Mouse (Mus musculus): ENCODE measurements at regions not wholly inside any gene's neighbourhood (a gene's known extent, or its start where the extent isn't known, plus 50 kb on each side); places are given as distances from the start of the nearest gene placed in this dataset.
"Not testable (repeated sequence)": the region's sequence is repeated elsewhere in the genome, so short reads cannot be mapped to it uniquely, and the experiment has no call there.

DNA sequence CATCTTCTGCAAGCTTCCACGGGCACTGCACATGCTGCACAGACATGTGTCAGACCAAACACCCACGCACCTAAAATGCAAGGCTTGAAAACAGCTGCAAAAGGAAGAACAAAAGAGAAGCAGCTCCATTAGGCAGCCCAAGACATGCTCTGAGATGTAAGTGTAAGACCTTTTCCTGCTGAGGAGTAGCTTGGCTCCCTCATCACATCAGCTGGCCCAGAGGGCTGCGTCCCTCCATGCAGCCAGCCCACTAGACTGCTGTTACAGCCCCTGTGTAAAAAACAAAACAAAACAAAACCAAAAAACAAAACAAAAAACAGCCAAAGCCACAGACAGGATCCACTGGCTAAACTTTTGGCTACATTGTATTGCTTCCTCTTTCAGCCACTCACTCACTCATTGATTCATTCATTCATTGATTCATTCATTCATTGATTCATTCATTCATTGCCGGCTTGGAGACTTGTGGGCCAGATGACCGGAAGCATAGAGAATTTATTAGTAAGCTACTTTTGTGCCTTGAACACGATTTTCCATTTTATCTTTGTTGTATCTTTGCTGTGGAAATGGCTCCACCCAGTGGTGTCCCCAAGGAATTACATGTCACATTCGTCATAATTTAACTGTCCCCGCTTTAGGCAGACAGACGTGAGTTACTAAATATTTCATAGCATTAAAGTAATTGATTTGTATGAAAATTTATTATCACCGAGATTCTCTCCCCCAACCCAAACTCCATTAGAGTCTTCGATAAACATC is 133.7 kb upstream of the Dapk1 start:
- peak in 1 of 2 experiments; percentile 15 for DNase-seq (ENCODE audit: low read depth in 2 of 2, low spot score in 2 of 2)

DNA sequence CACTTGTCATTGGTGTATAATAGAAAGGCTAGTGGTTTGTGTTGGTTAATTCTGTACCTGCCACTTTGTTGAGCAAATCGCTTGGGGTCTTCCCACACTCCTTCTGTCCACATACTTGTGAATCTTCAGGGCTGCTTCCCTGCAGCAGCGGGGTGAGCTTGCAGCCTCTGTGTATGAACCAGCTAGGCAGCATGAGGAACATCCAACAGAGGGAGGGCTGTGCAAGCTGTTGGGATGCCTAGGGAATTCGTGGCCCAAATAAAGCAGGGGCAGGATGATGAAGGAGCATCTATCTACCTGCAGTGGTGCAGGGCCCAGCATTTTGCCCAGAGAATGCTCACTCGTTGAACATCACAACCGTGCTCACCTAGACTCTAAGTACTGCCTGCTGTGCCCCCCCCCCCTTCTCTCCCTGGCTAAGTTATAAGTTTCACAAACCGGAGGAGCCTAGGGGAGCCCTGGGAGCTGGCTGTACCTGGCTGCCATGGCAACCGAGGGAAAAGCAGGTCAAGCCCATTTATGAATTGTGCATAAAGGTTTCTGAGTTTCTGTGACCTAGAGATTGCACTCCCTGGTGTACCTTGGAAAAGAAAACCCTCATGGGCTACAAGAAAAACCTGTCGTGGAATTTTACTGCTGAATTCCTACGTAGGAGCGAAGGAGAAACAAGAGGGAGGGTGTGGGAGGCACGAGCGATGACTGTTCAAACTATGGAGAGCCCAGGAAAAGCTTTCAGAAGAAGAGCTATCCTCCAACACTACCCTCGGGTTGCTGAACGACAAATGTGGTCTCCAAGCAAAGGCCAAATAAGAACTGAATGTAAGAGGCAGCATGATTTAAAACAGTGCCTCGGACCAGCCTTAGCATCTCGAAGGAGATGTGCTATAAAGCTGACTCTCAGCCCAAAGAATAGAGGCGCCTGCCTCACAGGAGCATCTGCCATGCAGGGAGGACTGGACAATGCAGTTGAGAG is 131.0 kb upstream of the Dapk1 start:
- no peak for DNase-seq (ENCODE audit: low read depth in 2 of 2, low spot score in 2 of 2)

DNA sequence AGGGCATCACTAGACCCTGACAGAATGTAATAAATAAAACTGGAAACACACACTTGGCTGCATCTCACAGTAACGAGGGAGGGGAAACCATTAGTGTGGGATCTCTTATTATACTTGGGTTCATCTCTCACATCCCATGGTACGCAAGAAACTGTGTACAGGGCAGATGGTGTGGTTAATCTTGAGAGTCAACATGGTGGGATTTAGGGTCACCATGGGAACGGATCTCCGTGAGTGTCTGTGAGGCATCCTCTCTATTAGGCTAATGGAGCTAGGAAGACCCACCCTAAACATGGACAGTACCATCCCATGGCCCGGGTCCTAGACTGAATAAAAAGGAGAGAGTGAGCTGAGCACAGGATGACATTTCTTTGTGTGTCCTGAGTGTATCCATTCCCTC is 130.1 kb upstream of the Dapk1 start:
- DNase-seq (ENCODE audit: low read depth in 2 of 2, low spot score in 2 of 2), result no peak

DNA sequence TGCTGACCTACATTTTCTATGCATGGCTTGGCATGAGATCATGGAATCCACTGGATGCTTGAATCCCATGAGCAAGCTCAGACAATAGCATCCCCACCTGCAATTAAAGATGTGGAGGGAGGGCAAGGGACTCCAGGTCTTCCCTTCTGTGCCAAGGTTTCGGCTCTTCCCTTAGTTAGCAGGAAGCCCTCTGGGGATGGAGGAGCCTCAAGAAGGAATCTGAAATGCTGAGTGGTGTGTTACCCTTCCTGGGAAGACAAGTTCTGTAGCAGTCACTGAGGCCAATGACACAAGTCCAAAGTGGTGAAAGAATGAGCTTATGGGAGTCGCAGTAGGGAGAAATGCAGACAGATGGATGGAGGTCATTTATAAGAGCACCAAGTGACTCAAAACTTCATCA is 125.4 kb upstream of the Dapk1 start:
- no peak for DNase-seq (ENCODE audit: low read depth in 2 of 2, low spot score in 2 of 2)

DNA sequence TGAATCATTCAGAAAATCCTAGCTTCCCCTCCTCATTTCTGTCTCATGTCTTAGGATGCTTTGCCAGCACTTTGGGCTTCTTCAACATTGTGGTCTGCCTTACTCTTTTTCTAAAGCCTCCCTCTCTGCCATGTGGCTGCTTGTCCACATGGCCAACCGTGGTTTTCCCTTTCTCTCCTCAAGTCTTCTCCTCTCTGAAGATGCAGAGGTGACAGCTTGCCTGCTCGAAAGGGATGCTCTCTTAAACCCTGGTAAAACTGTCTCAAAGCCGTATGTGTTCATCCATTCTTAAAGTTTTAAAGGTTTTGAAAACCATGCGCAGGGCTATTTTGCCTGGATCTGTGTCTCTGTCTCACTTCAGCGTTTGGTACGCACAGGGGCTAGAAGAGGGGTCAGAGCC is 123.4 kb upstream of the Dapk1 start:
- DNase-seq (ENCODE audit: low read depth in 2 of 2, low spot score in 2 of 2), result no peak

DNA sequence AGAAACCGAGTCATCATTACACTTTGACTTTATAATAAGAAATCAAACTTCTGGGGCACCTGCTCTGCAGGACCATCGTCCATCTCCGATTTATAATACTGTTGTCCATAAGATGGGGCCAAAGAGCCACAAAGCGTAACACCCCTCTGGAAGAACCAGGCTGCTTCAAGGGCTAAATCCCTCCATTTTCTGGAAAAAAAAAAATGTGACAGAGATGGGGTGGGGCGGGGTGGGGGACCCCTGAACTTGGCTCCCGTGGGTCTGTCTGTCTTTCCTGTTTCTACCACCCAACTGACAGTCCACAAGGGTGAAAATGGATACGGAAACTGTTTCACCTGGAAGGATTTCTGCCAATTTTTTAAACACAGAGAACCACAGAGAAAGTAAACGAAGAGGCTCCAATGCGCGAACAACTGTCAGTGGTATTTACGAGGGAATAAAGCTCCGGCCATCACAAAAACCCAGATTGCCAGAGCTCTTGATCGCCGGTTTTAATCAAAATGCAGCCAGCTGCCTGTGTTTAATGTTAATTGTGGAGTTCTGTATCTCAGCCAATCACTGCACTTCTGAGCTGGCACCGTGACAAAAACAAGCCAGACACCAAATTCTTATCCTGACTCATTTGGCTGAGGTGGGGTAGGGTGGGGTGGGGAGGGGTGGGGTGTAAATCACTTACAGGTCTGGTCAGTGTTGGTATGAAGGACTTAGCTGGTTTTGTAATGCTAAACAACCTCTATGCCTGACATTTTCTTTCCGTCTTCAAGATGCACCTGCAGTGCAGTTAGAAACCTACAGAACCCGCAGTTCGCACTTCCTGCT is 122.5 kb upstream of the Dapk1 start:
- DNase-seq (ENCODE audit: low read depth in 2 of 2, low spot score in 2 of 2), result no peak

DNA sequence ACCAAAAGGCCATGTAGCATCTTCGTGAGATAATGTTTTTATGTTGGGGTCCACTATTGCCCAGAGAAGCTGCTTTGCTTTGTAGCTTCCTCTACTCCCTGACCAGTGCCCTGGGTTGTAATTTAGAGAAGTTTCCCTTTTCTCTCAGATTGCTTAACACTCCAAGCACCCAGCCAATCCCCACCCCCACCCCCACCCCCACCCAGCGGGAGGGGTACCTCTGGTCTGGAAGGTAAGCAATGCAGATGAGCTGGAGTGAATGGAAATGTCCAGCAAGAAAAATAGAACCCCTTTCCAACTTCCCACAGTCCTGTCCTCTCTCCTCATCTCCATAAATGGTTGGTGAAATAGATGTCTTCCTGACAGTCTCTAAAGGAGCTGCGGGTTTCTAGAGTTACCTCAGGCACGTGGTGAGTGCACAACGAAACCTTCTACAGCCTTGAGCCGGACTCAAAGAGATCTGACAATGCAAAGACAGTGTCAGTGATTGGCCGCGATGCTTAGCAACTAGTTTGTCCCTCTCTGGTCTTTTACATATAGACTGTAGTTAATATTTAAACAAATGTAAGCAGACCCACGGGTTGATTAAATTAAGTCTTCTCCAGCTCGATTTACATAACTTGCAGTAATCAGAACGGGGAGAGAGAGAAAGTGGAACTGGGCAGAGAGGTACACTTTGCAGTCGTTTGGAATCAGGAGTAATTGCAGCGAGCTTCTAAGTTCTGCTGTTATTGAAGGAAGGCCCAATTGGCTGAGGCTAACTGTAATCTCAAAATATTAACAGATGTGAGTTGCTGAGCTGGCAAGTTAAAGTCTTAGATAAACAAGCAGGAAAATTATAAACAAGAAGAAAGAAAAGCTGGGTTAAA is 121.7 kb upstream of the Dapk1 start:
- DNase-seq (ENCODE audit: low read depth in 2 of 2, low spot score in 2 of 2), result no peak

DNA sequence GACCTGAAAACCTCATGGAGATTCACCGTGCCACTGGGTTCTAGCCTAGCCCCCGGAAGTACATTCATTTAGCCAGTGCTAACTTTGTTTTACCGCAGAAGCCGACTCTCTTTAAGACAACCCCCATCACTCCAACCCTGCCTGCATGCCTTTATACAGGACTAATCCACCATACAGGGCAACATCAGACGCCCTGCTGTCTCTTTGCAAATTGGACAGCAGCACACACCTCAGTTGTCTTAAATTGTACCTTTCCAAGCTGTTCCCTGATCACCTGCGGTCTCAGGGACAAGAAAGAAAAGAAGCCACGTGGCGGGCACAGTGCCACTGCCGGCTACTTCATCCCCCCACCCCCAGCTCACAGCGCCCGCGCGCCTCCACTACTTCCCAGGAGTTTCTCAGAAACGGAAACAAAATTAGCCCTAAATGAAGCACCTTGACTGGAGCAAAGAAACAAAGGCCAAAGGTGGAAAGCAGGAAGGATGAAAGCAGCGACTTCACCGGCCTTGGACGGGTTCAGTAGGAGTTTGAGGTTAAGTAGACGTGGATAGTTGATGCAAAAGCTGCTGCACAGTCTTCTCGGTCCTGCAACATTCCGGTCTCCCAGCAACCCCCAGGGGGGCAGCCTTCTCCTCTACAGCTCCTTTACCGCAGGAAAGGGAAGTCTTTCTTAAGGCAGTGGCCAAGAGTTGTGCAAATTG is 120.9 kb upstream of the Dapk1 start:
- DNase-seq (ENCODE audit: low read depth in 2 of 2, low spot score in 2 of 2), result no peak

DNA sequence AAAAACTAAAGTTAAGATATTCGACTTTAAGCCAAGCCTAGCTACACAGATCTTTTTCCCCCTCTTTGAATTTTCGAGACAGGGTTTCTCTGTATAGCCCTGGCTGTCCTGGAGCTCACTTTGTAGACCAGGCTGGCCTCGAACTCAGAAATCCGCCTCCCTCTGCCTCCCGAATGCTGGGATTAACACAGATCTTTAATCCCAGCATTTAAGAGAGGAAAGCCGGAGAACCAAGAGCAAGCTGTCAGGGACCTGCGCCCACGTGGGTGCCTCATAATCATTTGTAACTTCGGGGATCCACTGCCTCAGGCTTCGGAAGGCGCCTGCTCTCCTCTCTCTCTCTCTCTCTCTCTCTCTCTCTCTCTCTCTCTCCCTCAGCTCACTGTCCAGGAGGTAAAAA is 120.3 kb upstream of the Dapk1 start:
- not testable (repeated sequence) for DNase-seq (ENCODE audit: low read depth in 2 of 2, low spot score in 2 of 2)

DNA sequence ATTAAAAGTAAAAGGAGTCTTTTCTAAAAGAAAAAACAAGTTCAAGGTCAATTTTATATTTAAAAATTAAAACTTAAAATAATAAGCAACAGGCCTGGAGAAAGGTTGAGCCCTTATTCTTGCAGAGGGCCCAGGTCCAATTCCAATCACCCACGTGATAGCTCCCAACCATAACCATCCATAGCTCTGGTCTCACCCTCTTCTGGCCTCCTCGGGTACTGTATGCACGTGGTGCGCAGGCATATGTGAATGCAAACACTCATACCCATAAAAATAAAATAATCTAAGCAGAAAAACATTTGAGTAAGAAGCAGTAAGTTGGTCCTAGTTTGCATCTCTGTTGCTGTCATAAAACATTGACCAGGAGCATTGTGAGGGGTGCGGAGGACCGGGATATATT is 119.8 kb upstream of the Dapk1 start:
- no peak for DNase-seq (ENCODE audit: low read depth in 2 of 2, low spot score in 2 of 2)

DNA sequence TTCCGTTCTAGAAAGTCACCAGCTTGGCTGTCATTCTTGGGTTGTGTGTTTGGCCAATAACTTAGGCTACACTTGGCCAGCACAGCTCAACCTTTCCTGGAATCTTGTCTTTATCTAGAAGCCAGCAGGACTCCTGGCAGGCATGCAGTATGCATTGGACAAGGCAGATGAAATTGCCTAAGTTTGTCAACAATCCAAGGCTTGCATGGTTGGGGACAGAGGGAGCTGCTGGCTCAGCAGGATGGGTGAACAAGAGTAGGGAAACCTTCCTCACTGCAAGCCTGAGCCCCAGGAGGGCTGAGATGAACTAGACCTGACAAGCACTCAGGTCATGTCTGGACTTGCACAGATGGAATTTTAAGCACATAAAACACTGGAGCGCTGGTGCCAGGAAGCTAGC is 115.6 kb upstream of the Dapk1 start:
- no peak for DNase-seq (ENCODE audit: low read depth in 2 of 2, low spot score in 2 of 2)

DNA sequence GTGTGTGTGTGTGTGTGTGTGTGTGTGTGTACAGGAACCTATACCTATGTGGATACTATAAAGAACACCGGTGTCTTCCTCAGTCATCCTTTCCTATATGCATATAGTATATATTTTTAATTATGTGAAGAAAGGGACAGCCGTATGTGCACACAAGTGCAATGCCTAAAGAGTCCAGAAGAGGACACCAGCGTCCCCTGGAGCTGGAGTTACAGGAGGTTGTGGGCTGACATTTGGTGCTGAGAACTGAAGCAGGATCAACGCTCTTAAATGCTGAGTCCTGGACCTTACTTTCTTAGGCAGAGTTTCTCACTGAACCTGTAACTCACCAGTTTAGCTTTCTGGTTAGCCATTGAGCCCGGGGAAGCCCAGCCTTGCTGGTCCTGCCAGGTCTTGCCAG is 114.9 kb upstream of the Dapk1 start:
- DNase-seq (ENCODE audit: low read depth in 2 of 2, low spot score in 2 of 2), result no peak

DNA sequence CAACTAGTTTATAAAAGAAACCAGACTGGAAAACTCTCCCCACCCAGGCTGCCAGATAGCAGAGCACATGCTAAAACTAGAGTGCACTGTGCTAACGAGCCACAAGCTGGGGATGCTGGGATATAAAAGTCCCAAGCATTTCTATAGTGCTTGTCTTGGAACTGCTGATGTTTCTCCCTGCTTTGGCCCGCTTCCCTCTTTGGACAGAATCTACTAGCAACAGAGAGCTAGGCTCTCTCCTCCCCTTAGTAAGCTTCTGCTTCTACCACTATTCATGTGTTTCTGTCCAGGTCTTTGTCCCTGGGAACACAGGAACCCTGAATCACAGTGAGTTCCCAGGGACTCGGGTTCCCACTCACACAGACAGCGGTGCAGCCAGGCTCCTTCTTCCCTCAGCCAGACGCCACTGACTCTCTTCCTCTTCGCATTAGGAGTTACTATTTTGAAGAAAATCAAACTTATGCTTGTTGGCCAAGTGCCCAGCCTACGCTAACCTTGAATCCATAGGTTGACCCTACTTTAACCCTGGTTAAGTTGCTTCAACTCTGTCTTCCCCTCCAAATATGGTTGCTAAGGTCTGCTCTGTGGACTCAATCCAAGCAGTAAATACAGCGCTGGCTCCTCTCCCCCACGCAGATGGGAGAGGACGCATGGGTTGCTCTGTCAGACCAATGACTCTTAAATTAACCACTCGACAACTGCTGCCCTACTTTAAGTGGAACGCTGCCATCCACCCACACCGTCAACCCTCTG is 113.4 kb upstream of the Dapk1 start:
- DNase-seq (ENCODE audit: low read depth in 2 of 2, low spot score in 2 of 2), result no peak

DNA sequence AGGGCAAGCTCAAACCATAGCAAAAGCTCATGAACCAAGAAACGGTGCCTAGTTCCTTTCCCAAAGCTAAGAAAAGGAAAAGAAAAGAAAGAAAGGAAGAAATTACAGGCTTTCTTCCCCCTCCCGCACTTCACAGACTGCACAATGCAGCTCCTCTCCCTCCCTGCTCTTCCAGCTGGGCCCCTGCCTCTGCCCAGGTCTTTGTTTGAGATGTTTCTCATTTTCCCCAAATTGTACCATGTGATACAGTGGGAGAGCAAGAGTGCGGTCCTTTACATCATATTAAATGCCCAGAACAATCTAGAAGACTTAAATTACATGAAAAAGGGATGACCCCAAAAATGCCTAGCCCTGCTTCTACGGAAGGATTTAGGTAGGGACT is 112.9 kb upstream of the Dapk1 start:
- no peak for DNase-seq (ENCODE audit: low read depth in 2 of 2, low spot score in 2 of 2)

DNA sequence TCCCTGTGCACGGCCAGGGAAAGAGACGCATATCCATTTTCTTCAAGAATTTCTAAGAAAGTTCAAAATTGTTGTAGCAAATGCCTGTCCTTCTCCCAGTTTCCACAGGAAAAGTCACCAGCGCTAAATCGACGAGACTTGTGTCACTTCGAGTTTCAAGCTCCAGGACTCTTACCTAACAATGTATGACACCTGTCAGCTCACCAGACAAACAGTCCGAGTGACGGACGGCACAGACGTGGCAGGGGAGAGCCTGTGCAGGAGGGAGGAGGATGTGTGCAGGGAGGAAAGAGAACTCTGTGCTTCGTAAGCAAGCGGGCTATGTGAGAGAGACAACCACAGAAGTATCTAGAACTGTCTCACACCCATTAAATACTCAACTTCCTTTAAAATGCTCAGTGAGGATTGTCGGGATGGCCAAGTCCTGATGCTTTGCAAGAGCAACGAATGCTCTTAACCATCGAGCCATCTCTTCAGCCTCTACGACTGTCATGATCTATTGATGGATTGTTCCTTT is 109.7 kb upstream of the Dapk1 start:
- DNase-seq (ENCODE audit: low read depth in 2 of 2, low spot score in 2 of 2), result no peak

DNA sequence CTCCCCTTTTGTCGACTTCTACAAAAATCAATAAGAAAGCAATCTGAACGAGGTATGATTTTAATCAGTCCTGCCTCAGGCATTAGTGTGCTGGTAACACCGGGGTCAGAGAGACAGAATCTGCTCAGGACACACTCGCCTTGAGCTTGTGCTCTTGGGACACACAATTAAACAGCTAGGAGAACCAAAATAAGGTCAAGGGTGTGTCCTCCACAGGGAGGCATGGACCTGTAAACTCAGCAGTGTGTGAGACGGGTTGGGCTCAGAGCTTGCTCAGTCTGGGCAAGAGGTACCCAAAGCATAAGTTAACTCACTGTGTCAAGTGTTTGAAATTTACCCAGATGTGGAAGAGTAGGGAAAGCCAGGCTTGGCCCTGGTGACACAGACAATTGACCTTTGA is 107.9 kb upstream of the Dapk1 start:
- no peak for DNase-seq (ENCODE audit: low read depth in 2 of 2, low spot score in 2 of 2)

DNA sequence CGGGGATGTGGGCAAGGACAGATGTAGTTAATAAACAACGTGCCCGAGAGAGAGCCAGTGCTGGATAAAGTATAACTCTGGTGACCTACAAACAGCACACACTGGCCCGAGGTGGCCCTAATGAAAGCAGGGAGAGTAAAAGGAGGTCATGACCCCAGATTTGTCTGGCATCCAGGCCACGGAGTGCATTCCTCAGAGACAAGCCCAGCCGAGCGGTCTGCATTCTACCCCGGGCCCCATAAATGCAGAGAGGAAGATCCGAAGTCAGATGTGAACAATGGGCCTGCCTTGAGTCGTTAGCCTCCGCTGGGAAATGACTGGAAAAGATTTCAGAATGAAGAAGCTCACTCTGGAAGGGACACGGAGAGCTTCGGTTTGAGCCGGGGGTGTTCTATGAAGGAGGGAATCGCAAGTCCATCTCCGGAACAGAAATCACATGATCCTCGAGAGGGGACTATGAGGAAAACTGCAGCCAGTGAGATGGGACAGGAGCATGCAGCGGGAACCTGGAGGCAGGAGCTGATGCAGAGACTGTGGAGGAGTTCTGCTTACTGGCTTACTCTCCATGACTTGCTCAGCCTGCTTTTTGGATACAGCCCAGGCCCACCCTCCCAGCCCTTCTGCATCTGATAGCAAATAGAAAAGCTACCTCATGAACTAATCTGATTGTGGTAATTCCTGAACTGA is 103.9 kb upstream of the Dapk1 start:
- no peak for DNase-seq (ENCODE audit: low read depth in 2 of 2, low spot score in 2 of 2)

DNA sequence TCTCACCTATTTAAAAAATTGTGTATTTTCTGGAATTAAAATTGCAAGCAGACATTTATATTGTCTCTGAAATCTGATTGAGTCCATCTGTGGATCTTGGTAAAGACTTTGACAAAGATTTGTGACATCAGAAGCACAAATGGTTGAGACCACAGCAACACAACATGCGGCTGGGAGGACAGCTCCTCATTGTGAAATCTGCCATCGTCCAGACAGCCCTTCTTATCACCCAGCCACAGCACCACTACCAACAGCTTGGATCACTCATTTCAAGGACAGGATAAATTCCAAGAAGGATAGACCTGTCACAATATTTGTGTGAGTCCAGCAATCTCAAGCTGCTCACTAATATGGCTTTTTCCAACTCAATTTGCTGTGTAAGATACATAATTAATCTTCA is 97.6 kb upstream of the Dapk1 start:
- DNase-seq (ENCODE audit: low read depth in 2 of 2, low spot score in 2 of 2), result no peak

All from CD8-positive naive resting alpha-beta T cell, adult 2 months (primary cell).